Mouse (Mus musculus) intestine, embryonic 15.5 days (tissue): ENCODE results near the gene Mast3. TPM values are rescaled to one million over a fixed set of nuclear protein-coding genes. Genes with fewer than 3 reads are reported as not detected.

Experiments used
- ATAC-seq: fragments of 200-750 bp; cut with Nextera tagmentation; 2 replicates; pipeline ENCODE4 v1.8.0; 2017; ENCODE audit warnings: moderate TSS enrichment, moderate library complexity
- H3K27ac ChIP-seq: fragments of 300-500 bp; sonication (generic); 2 replicates; pipeline ENCODE4 v1.5.1; 2015; ENCODE audit warnings: mild to moderate bottlenecking, inconsistent platforms
- H3K27me3 ChIP-seq: fragments of 300-500 bp; sonication (generic); replicated peaks from 2 replicates; pipeline ENCODE4 v1.6.1; 2015; ENCODE audit warnings: inconsistent platforms
- H3K36me3 ChIP-seq: fragments of 300-500 bp; sonication (generic); 2 replicates; pipeline ENCODE4 v1.6.1; 2015; ENCODE audit warnings: inconsistent platforms
- H3K4me1 ChIP-seq: fragments of 300-500 bp; sonication (generic); replicated peaks from 2 replicates; pipeline ENCODE4 v1.6.1; 2015; ENCODE audit warnings: inconsistent platforms
- H3K4me2 ChIP-seq: fragments of 300-500 bp; sonication (generic); replicated peaks from 2 replicates; pipeline ENCODE4 v1.6.1; 2015; ENCODE audit warnings: mild to moderate bottlenecking, inconsistent platforms
- H3K4me3 ChIP-seq: fragments of 300-500 bp; sonication (generic); replicated peaks from 2 replicates; pipeline ENCODE4 v1.5.1; 2015; ENCODE audit warnings: inconsistent platforms
- H3K9ac ChIP-seq: fragments of 300-500 bp; sonication (generic); 2 replicates; pipeline ENCODE4 v1.6.1; 2015; ENCODE audit warnings: inconsistent platforms
- H3K9me3 ChIP-seq: fragments of 300-500 bp; sonication (generic); 2 replicates; pipeline ENCODE4 v1.6.1; 2016; ENCODE audit warnings: inconsistent platforms
- WGBS: fragments of 180-500 bp; shearing (Covaris S2); methylation state at CpG from one replicate; pipeline ENCODE4 v1.1.7; 2015; 5-methylcytosine and 5-hydroxymethylcytosine counted together
- polyA plus RNA-seq: library from polyadenylated mRNA; unstranded; fragments of >200 nt; fragmentation: Nextera tagmentation; extraction: Ambion mirVana; gene quantifications from 2 replicates; pipeline ENCODE4 v1.2.1, GENCODE M21; 2015

Mast3 gene
- polyA plus RNA-seq, 1 experiment from 2014 or later = 13.2 TPM

- no peaks in the 10 kb centered on the region for H3K9me3 ChIP-seq
- no peaks in the 10 kb centered on the region for H3K27me3 ChIP-seq
- H3K4me1 ChIP-seq = peaks cover 45% of the 10 kb centered on the region
- peaks cover 17% of the 10 kb centered on the region for H3K36me3 ChIP-seq
- ATAC-seq = peak; percentile 93
- H3K4me2 ChIP-seq = peak within 1 kb of the TSS; percentile 94
- peak within 1 kb of the TSS; percentile 81 for H3K4me3 ChIP-seq
- peak within 1 kb of the TSS; percentile 76 for H3K27ac ChIP-seq
- WGBS = under 1% methylated on average over 55 of the region's 55 CpGs
- peak within 1 kb of the TSS; percentile 84 for H3K9ac ChIP-seq
These were observed 44.0 kb downstream of the Mast3 start, which contains the start of gene Mpv17l2 for GRCm38 (mm10) chr8:70760775-70761406. Gene Mpv17l2 (minus strand): TSS chr8:70760946.

- WGBS = under 1% methylated on average over 22 of the region's 22 CpGs
- peak; percentile 0; the same call in 1 of the 2 replicates for ATAC-seq
- Histone ChIP-seq H3K4me1 (peaks cover 49% of the 10 kb centered on the region), H3K9ac (peak overlapping the region; percentile 84), H3K4me2 (peak overlapping the region; percentile 94), H3K27ac (peak overlapping the region; percentile 76), H3K9me3 (no peaks in the 10 kb centered on the region), H3K36me3 (peaks cover 17% of the 10 kb centered on the region), H3K4me3 (peak overlapping the region; percentile 81), H3K27me3 (no peaks in the 10 kb centered on the region)
These were observed 44.5 kb downstream of the Mast3 start for GRCm38 (mm10) chr8:70760350-70760749.

GRCm38 (mm10) chr8:70758616-70759561 is 46.0 kb downstream of the Mast3 start:
- 0 out of 2 replicates have a peak overlapping the region, but pooled peaks have one; percentile 94 for H3K4me2 ChIP-seq
- no peak overlapping the region for H3K9ac ChIP-seq
- ATAC-seq = no peak
- H3K4me1 ChIP-seq = peaks cover 42% of the 10 kb centered on the region
- no peaks in the 10 kb centered on the region for H3K27me3 ChIP-seq
- no peak overlapping the region for H3K27ac ChIP-seq
- H3K36me3 ChIP-seq = peaks cover 17% of the 10 kb centered on the region
- no peaks in the 10 kb centered on the region for H3K9me3 ChIP-seq
- WGBS = 65% methylated on average over 19 of the region's 19 CpGs
- H3K4me3 ChIP-seq = no peak overlapping the region

- Histone ChIP-seq H3K4me2 (no peak overlapping the region), H3K36me3 (peaks cover 17% of the 10 kb centered on the region), H3K4me3 (no peak overlapping the region), H3K27ac (no peak overlapping the region), H3K9me3 (no peaks in the 10 kb centered on the region), H3K27me3 (no peaks in the 10 kb centered on the region), H3K4me1 (peaks cover 42% of the 10 kb centered on the region), H3K9ac (no peak overlapping the region)
- ATAC-seq = no peak
- 87% methylated on average over 7 of the region's 7 CpGs for WGBS
These were observed 46.6 kb downstream of the Mast3 start for GRCm38 (mm10) chr8:70758308-70758615.

- Histone ChIP-seq H3K36me3 (peaks cover 14% of the 10 kb centered on the region), H3K4me3 (no peak overlapping the region), H3K4me1 (peaks cover 45% of the 10 kb centered on the region), H3K9ac (no peak overlapping the region), H3K9me3 (no peaks in the 10 kb centered on the region), H3K27ac (no peak overlapping the region), H3K27me3 (no peaks in the 10 kb centered on the region), H3K4me2 (no peak overlapping the region)
- WGBS = 76% methylated on average over 22 of the region's 22 CpGs
- ATAC-seq = no peak
These were observed 47.1 kb downstream of the Mast3 start for GRCm38 (mm10) chr8:70757523-70758307.

- Histone ChIP-seq H3K4me2 (no peak overlapping the region), H3K4me1 (peaks cover 50% of the 10 kb centered on the region), H3K9ac (no peak overlapping the region), H3K9me3 (no peaks in the 10 kb centered on the region), H3K4me3 (no peak overlapping the region), H3K27me3 (no peaks in the 10 kb centered on the region), H3K36me3 (peaks cover 14% of the 10 kb centered on the region), H3K27ac (no peak overlapping the region)
- WGBS = 93% methylated on average over 6 of the region's 6 CpGs
- ATAC-seq = no peak
These were observed 48.3 kb downstream of the Mast3 start for GRCm38 (mm10) chr8:70756476-70757040.

GRCm38 (mm10) chr8:70755661-70756475 is 49.0 kb downstream of the Mast3 start:
- Histone ChIP-seq H3K4me3 (peak overlapping the region; percentile 59), H3K27ac (no peak overlapping the region), H3K9me3 (no peaks in the 10 kb centered on the region), H3K4me2 (peak overlapping the region; percentile 85), H3K36me3 (peaks cover 14% of the 10 kb centered on the region), H3K9ac (peak overlapping the region; percentile 62; the same call in 1 of the 2 replicates), H3K27me3 (no peaks in the 10 kb centered on the region), H3K4me1 (peaks cover 49% of the 10 kb centered on the region)
- WGBS = 81% methylated on average over 24 of the region's 24 CpGs
- no peak for ATAC-seq

GRCm38 (mm10) chr8:70754871-70755660 is 49.8 kb downstream of the Mast3 start:
- no peaks in the 10 kb centered on the region for H3K27me3 ChIP-seq
- WGBS = 12% methylated on average over 50 of the region's 50 CpGs
- ATAC-seq = no peak; the same call in 1 of the 2 replicates
- H3K9me3 ChIP-seq = no peaks in the 10 kb centered on the region
- peak overlapping the region; percentile 85 for H3K4me2 ChIP-seq
- H3K27ac ChIP-seq = peak overlapping the region; percentile 36
- peaks cover 43% of the 10 kb centered on the region for H3K4me1 ChIP-seq
- peaks cover 14% of the 10 kb centered on the region for H3K36me3 ChIP-seq
- peak overlapping the region; percentile 62 for H3K9ac ChIP-seq
- H3K4me3 ChIP-seq = peak overlapping the region; percentile 59

- Histone ChIP-seq H3K4me2 (peak within 1 kb of the TSS; percentile 85), H3K9me3 (no peaks in the 10 kb centered on the region), H3K9ac (peak within 1 kb of the TSS; percentile 62), H3K4me3 (peak within 1 kb of the TSS; percentile 59), H3K36me3 (peaks cover 14% of the 10 kb centered on the region), H3K4me1 (peaks cover 36% of the 10 kb centered on the region), H3K27ac (peak within 1 kb of the TSS; percentile 86), H3K27me3 (0 out of 2 replicates have a peak, but pooled peaks cover under 1% of the 10 kb centered on the region)
- ATAC-seq = peak; percentile 97
- 8% methylated on average over 37 of the region's 37 CpGs for WGBS
These were observed 50.6 kb downstream of the Mast3 start, which contains the start of gene Rab3a for GRCm38 (mm10) chr8:70754043-70754870. Gene Rab3a (plus strand): TSS chr8:70754679.

- 13% methylated on average over 21 of the region's 21 CpGs for WGBS
- H3K4me3 ChIP-seq = 0 out of 2 replicates have a peak overlapping the region, but pooled peaks have one; percentile 11
- H3K9ac ChIP-seq = peak overlapping the region; percentile 32
These were observed 51.7 kb downstream of the Mast3 start for GRCm38 (mm10) chr8:70753151-70753550.

More at GRCm38 (mm10) chr8:70753151-70753550, 51.7 kb downstream of the Mast3 start:
- Histone ChIP-seq H3K27me3 (peaks cover 8% of the 10 kb centered on the region; the same call in 1 of the 2 replicates), H3K27ac (peak overlapping the region; percentile 86), H3K4me1 (peaks cover 25% of the 10 kb centered on the region), H3K36me3 (peaks cover 9% of the 10 kb centered on the region), H3K4me2 (peak overlapping the region; percentile 57), H3K9me3 (no peaks in the 10 kb centered on the region)
- ATAC-seq = no peak
